Comparison of ENCODE assay signal across 10 mouse cellular contexts in the genomic region with DNA sequence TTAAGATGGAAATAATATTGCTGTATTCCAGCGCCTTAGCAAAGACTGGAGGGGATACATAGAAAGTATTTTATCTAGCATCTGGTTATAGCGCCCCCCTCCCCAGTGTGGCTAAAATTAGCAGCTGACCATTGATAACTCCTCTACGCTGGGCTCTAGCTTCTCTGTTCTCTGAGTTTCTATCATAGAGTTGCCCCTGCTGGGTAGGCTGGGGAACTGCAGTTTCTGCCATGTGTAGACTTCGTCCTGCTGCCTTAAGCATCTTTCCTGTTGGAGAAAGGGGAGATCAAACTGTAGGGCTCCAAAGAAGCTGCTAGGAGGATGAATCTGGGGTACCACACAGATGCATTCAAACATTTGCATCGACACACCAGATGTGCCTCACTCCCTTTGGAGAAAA.
DNase-seq lines count a peak whose midpoint lies in the region; ATAC-seq and TF ChIP-seq lines count a peak whose summit lies in the region.
"Had no signal": no experiment of that assay in that cellular context is flagged by ENCODE, and none has a peak within 500 bp of the region (broad histone marks: within the 10 kb centered on the region; RNA-seq: fewer than 3 reads in every experiment).

No protein-coding gene starts in this region.

- no peak overlapping the region for H3K4me2 ChIP-seq in hindbrain, embryonic 11.5 days (replicated peaks; ENCODE audit: low read depth, low read length)
- H3K4me2 ChIP-seq in hindbrain, embryonic 16.5 days (ENCODE audit: low read length) = no peak overlapping the region
- no peak overlapping the region for H3K4me2 ChIP-seq in midbrain, embryonic 14.5 days (ENCODE audit: low read length)
- H3K4me2 ChIP-seq in midbrain, embryonic 16.5 days (ENCODE audit: low read length) = no peak overlapping the region
- H3K4me2 ChIP-seq: forebrain, embryonic 15.5 days had no signal

- H3K4me3 ChIP-seq in hindbrain, embryonic 11.5 days (ENCODE audit: low read depth, low read length) = no peak overlapping the region
- no peak overlapping the region for H3K4me3 ChIP-seq in hindbrain, embryonic 16.5 days (ENCODE audit: low read length)
- no peak overlapping the region for H3K4me3 ChIP-seq in midbrain, embryonic 14.5 days (replicated peaks; ENCODE audit: low read depth, low read length)
- H3K4me3 ChIP-seq in midbrain, embryonic 16.5 days (ENCODE audit: low read depth, low read length) = no peak overlapping the region
- no peak overlapping the region for H3K4me3 ChIP-seq in small intestine, adult 2 months (ENCODE audit: low read depth, low read length)
- H3K4me3 ChIP-seq: forebrain, embryonic 15.5 days had no signal

- no peaks in the 10 kb centered on the region for H3K4me1 ChIP-seq in hindbrain, embryonic 11.5 days (replicated peaks; ENCODE audit: control insufficient read depth, insufficient read depth, low read length)
- H3K4me1 ChIP-seq in hindbrain, embryonic 16.5 days (ENCODE audit: control insufficient read depth, insufficient read depth, low read depth, low read length) = 0 out of 2 replicates have a peak, but pooled peaks cover 2% of the 10 kb centered on the region
- peaks cover 4% of the 10 kb centered on the region; the same call in 1 of the 2 replicates for H3K4me1 ChIP-seq in midbrain, embryonic 14.5 days (ENCODE audit: control insufficient read depth, insufficient read depth, low read length)
- no peaks in the 10 kb centered on the region; the same call in 1 of the 2 replicates for H3K4me1 ChIP-seq in midbrain, embryonic 16.5 days (ENCODE audit: control insufficient read depth, insufficient read depth, low read length)
- H3K4me1 ChIP-seq in small intestine, adult 2 months (ENCODE audit: control insufficient read depth, insufficient read depth, insufficient read length, low read length) = no peaks in the 10 kb centered on the region

- DNase-seq in hindbrain, embryonic 11.5 days (ENCODE audit: low spot score) = peak; percentile 49
- peak; percentile 57 for DNase-seq in midbrain, embryonic 14.5 days
- peak; percentile 25 for DNase-seq in brain, embryonic 14.5 days (ENCODE audit: low read depth)
- DNase-seq in adrenal gland, adult 8-10 months = no peak
- DNase-seq: cerebellum, adult 11 months; thymus, adult 2 months had no signal

- TF ChIP-seq POLR2A in brain, embryonic 14.5 days (IDR thresholded peaks at IDR 0.05; ENCODE audit: borderline replicate concordance, extremely low read depth, insufficient read depth, insufficient read length, poor library complexity, severe bottlenecking) = no peak
- no peak for TF ChIP-seq POLR2A in small intestine, adult 2 months (IDR thresholded peaks at IDR 0.05; ENCODE audit: low read depth, low read length)

- no peak overlapping the region for H3K27ac ChIP-seq in hindbrain, embryonic 11.5 days (ENCODE audit: low read depth, low read length)
- H3K27ac ChIP-seq in hindbrain, embryonic 16.5 days (ENCODE audit: low read depth, low read length) = no peak overlapping the region
- no peak overlapping the region for H3K27ac ChIP-seq in midbrain, embryonic 14.5 days (replicated peaks; ENCODE audit: low read depth, low read length)
- no peak overlapping the region for H3K27ac ChIP-seq in midbrain, embryonic 16.5 days (ENCODE audit: low read length)
- no peak overlapping the region for H3K27ac ChIP-seq in small intestine, adult 2 months (ENCODE audit: insufficient read depth, low read depth, low read length)
- H3K27ac ChIP-seq: forebrain, embryonic 15.5 days had no signal

- no peak for ATAC-seq in hindbrain, embryonic 11.5 days (ENCODE audit: low FRiP score)
- no peak for ATAC-seq in hindbrain, embryonic 16.5 days
- ATAC-seq in midbrain, embryonic 14.5 days (ENCODE audit: low FRiP score, low TSS enrichment) = no peak
- no peak for ATAC-seq in midbrain, embryonic 16.5 days
- ATAC-seq: forebrain, embryonic 15.5 days had no signal

- H3K9ac ChIP-seq in hindbrain, embryonic 11.5 days (ENCODE audit: low read depth, low read length) = no peak overlapping the region
- no peak overlapping the region for H3K9ac ChIP-seq in hindbrain, embryonic 16.5 days (ENCODE audit: low read depth, low read length)
- H3K9ac ChIP-seq in midbrain, embryonic 14.5 days (replicated peaks; ENCODE audit: low read length) = no peak overlapping the region
- no peak overlapping the region for H3K9ac ChIP-seq in midbrain, embryonic 16.5 days (ENCODE audit: low read depth, low read length)
- H3K9ac ChIP-seq: forebrain, embryonic 15.5 days had no signal

- WGBS in hindbrain, embryonic 11.5 days = 45% methylated on average over 5 of the region's 5 CpGs
- 47% methylated on average over 5 of the region's 5 CpGs for WGBS in hindbrain, embryonic 16.5 days
- 50% methylated on average over 5 of the region's 5 CpGs for WGBS in midbrain, embryonic 14.5 days
- WGBS in midbrain, embryonic 16.5 days = 46% methylated on average over 5 of the region's 5 CpGs
- 79% methylated on average over 5 of the region's 5 CpGs for WGBS in small intestine, adult 2 months

- no peaks in the 10 kb centered on the region for H3K36me3 ChIP-seq in hindbrain, embryonic 11.5 days (ENCODE audit: control insufficient read depth, insufficient read depth, low read length)
- H3K36me3 ChIP-seq in hindbrain, embryonic 16.5 days (ENCODE audit: control insufficient read depth, insufficient read depth, low read length) = no peaks in the 10 kb centered on the region
- no peaks in the 10 kb centered on the region for H3K36me3 ChIP-seq in midbrain, embryonic 14.5 days (ENCODE audit: control insufficient read depth, insufficient read depth, low read length)
- no peaks in the 10 kb centered on the region for H3K36me3 ChIP-seq in midbrain, embryonic 16.5 days (ENCODE audit: control insufficient read depth, insufficient read depth, low read length)
- no peaks in the 10 kb centered on the region for H3K36me3 ChIP-seq in small intestine, adult 2 months (ENCODE audit: control insufficient read depth, insufficient read depth, low read length)
- H3K36me3 ChIP-seq: forebrain, embryonic 15.5 days had no signal

- TF ChIP-seq CTCF in brain, embryonic 14.5 days (IDR thresholded peaks at IDR 0.05; ENCODE audit: borderline replicate concordance, extremely low read depth, insufficient read depth, insufficient read length) = peak; percentile 51; the same call in 1 of the 2 replicates
- peak; percentile 24; the same call in 1 of the 2 replicates for TF ChIP-seq CTCF in small intestine, adult 2 months (IDR thresholded peaks at IDR 0.05; ENCODE audit: extremely low read depth, insufficient read length, insufficient replicate concordance, low read depth, low read length)

- no peaks in the 10 kb centered on the region for H3K27me3 ChIP-seq in hindbrain, embryonic 11.5 days (ENCODE audit: control insufficient read depth, insufficient read depth, low read length)
- H3K27me3 ChIP-seq in hindbrain, embryonic 16.5 days (replicated peaks; ENCODE audit: control insufficient read depth, insufficient read depth, low read length) = no peaks in the 10 kb centered on the region
- no peaks in the 10 kb centered on the region for H3K27me3 ChIP-seq in midbrain, embryonic 14.5 days (ENCODE audit: control insufficient read depth, insufficient read depth, low read length)
- no peaks in the 10 kb centered on the region for H3K27me3 ChIP-seq in midbrain, embryonic 16.5 days (ENCODE audit: control insufficient read depth, insufficient read depth, low read depth, low read length)
- no peaks in the 10 kb centered on the region for H3K27me3 ChIP-seq in small intestine, adult 2 months (ENCODE audit: control insufficient read depth, insufficient read depth, low read length)
- H3K27me3 ChIP-seq: forebrain, embryonic 15.5 days had no signal

- H3K9me3 ChIP-seq in hindbrain, embryonic 11.5 days (ENCODE audit: control insufficient read depth, low read length) = no peaks in the 10 kb centered on the region
- H3K9me3 ChIP-seq in hindbrain, embryonic 16.5 days (ENCODE audit: control insufficient read depth, low read length) = no peaks in the 10 kb centered on the region
- H3K9me3 ChIP-seq in midbrain, embryonic 14.5 days (ENCODE audit: control insufficient read depth, low read length) = no peaks in the 10 kb centered on the region
- H3K9me3 ChIP-seq in midbrain, embryonic 16.5 days (replicated peaks; ENCODE audit: control insufficient read depth, low read length, poor library complexity, severe bottlenecking) = no peaks in the 10 kb centered on the region
- H3K9me3 ChIP-seq: forebrain, embryonic 15.5 days had no signal
